Mouse (Mus musculus): Measurements from ENCODE around the gene Prdm2.

Prdm2 gene

DNA sequence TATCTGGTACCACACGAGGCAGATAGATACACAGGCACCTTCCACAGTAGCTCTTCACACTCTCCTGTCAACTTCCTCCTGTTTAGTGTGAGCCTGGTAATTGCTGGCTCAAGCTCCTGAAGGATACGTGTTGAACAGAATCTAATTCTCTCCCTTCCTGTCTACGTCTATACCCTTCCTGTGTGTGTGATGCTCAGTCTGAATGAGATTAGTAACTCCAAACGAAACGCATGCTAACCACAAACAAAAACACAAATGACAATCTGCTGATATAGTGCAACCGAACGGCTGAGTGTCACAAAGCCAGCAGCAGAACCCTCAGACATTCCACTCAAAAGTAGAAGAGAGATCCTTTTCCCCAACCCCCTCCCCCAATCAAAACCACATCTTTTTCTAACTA is 69.2 kb downstream of the Prdm2 start:
- no peak for TF ChIP-seq GATA4 (IDR thresholded peaks at IDR 0.05; ENCODE audit: insufficient replicate concordance, low read length)

DNA sequence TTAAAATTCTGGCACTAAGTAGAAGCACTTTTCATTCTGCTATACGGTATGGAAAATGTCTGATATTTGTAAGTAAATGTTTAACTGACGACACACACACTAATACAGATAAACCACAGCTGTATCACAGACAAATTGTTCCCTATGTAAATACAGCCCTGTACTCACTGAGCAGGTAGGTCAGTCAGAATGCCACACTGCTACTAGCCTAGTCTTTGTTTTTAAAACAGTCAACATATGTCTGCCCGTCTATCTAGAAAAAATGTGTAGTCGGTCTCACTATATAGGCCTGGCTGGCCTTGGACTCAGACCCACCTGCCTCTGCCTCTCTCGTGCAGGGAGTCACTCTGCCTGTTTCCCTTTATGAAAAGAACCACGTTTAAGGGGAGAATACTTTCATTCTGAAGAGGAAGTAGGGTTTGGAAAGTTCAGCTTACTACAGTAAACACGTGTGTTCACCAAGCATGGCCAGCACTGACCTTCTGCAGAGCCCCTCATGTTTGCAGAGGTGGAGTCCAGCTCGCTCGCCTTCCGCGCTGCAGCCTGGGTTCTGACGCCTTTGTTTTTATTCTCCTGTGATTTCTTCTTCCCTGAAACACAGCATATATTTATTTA is 71.0 kb downstream of the Prdm2 start:
- no peak for TF ChIP-seq GATA4 (IDR thresholded peaks at IDR 0.05; ENCODE audit: insufficient replicate concordance, low read length)

DNA sequence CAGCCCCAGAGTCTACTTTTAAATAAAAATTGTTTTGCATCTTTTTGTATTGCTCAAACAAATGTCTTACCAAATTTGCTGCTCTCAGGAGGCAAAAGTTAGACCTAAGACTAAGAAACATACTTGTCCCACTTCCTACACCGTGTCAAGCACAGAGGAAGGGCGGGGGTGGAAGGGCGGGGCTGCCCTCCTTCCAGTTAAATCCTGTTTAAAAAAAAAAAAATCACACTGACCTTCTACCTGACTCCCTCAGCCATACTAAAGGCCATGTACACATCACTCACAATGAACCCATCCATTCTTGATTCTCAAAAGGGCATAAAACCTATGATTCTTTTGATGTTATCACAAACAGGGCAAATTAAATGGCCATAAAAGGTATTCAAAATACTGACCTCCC is 71.9 kb downstream of the Prdm2 start:
- no peak for TF ChIP-seq GATA4 (IDR thresholded peaks at IDR 0.05; ENCODE audit: insufficient replicate concordance, low read length)

DNA sequence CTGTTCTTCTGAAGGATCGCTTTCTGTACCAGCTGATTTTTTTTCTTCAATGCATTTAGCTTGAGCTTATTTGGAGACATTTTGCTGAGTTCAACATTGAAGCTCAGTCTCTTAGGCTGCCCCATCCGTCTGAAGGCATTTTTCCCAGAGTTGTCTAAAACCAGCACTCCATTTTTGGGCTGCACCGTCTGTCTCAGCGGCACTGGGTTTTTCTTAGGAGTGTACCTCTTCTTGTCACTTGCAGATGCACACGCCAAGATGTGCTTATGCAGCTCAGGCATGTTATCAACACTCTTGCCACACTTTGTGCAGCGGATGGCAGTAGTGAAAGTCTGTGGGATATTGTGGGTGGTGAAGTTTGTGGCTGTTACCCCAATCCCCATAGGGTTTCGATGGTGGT is 80.4 kb downstream of the Prdm2 start:
- no peak for TF ChIP-seq GATA4 (IDR thresholded peaks at IDR 0.05; ENCODE audit: insufficient replicate concordance, low read length)

DNA sequence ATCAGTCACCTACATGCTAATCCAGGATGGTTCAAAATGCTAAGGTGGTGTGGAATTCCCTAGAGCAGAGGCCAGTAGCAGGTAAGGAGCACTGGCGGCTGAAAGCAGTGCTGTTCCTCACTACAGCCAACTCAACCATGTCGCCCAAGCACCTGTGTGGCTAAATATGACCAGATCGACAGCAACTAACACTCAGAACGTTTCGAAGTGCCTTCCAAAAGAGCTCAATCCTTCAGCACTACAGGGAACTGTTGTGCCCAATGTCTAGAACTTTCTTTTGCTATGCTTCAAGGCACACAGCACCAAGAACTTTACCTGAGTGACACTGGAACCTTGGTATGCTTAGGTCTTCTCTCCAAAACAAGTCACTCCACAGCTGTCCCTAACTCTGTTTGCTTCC is 82.4 kb downstream of the Prdm2 start:
- no peak for TF ChIP-seq GATA4 (IDR thresholded peaks at IDR 0.05; ENCODE audit: insufficient replicate concordance, low read length)

DNA sequence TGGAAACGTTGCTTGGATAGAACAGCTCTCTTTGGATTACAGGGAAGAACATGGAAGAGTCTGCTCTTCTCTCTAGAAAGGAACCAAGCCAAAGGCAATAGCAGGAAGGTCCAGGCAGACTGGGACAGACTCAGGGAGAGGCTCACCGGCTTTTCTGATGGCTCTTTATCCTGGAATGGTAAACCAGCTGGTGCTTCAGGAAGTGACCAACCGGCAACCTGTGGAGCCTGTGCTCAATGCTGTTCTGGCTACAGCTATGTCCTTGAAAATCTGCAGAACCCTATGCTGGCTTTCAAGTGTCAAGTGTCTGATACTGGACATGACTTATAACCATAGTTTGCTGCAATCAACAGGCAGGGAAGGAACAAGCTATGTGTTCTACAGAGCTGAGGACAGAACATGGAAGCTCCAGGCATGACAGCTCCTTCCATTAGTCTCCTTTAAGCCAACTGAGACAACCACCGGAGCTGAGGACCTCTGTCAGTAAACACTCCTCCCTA is 83.5 kb downstream of the Prdm2 start:
- no peak for TF ChIP-seq GATA4 (IDR thresholded peaks at IDR 0.05; ENCODE audit: insufficient replicate concordance, low read length)

DNA sequence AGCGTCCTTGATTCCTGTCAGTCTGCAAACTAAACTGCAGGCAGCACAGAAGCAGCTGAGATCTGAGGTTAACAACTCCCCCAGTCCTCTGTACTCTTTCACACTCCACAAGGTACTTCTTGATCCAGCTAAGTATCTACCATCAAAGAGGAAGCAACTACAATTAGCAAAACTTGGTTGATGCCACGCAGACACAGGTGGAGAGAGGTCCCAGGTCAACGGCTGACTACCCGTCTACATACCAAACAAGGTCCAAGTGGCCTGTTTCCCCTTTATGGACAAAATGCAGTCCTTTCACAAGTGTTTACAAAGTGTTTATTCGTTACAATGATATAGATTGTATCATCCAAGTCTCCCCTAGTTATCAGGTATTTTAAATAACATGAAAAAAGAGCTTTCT is 85.6 kb downstream of the Prdm2 start:
- no peak for TF ChIP-seq GATA4 (IDR thresholded peaks at IDR 0.05; ENCODE audit: insufficient replicate concordance, low read length)

DNA sequence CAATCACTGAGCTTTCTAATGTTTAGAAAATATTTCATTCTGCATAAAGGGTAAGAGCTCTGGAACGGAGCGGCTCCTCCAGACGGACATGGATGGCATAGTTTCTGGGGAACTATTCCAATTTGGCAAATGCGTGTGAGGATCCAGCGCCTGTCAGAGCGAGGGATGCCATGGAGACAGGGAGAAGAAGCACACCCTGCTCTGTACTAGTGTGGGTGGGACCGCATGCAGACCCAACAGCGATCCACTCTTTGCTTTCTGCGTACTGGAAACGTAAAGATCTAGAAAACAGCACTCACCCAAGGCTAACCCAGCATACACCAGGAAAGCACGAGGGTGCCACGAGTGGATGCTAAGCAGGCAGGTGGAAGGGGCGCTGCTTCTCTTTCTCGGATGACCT is 86.3 kb downstream of the Prdm2 start:
- TF ChIP-seq GATA4 (IDR thresholded peaks at IDR 0.05; ENCODE audit: insufficient replicate concordance, low read length), result no peak

DNA sequence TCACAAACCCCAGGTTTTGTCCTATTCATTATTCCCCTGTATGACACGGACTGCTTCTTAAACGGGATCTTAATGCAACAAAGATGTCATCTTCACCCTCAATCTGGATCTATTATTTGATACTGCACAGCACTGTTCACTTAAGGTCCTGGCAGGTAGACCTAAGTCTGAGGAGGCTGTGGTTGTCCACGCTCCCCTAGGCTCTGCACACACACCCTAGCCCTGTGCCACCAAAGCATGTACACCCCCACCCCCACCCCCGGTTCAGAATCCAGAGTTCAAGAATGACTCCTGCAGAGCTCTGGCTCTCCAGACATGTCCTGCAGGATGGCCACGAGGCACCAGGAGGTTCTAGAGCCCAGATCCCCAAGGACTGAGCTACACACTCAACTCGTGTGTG is 87.5 kb downstream of the Prdm2 start:
- no peak for TF ChIP-seq GATA4 (IDR thresholded peaks at IDR 0.05; ENCODE audit: insufficient replicate concordance, low read length)

DNA sequence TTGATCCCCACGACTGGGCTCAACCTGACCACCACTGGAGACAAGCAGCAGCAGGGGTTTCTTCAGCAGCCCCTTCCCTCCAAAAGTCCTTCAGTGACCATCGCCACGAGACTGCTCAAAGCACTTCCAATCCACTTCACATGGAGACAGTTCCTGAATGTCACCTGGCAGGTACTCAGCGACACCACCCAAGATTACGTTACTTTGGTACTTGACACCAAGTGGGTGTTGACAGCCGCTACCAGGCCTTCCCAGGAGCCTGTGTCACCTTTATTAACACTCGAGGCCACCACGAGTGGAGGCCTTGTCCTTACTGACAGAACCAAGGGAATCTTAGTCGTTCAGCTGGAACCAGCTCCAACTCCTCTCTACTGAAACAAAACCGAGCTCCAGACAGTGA is 89.8 kb downstream of the Prdm2 start:
- no peak for TF ChIP-seq GATA4 (IDR thresholded peaks at IDR 0.05; ENCODE audit: insufficient replicate concordance, low read length)

DNA sequence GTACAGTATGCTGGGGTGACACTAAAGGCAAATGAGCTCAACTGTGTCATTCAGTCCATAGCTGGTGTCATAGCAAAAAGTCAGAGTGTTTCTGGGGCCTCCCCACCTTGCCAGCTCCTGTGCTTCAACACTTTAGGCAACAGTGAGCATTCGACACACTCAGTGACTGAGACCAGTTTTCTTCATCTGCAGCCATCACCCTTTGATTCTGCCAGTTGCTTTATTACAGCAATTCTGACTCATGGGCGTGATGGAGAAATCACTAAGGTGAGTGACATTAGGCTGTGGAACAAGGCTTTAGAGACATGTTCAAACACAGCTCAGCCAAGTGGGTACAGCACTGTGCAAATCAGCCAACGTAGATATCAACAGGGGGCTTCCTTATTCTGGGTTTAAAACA is 91.6 kb downstream of the Prdm2 start:
- TF ChIP-seq GATA4 (IDR thresholded peaks at IDR 0.05; ENCODE audit: insufficient replicate concordance, low read length), result no peak

DNA sequence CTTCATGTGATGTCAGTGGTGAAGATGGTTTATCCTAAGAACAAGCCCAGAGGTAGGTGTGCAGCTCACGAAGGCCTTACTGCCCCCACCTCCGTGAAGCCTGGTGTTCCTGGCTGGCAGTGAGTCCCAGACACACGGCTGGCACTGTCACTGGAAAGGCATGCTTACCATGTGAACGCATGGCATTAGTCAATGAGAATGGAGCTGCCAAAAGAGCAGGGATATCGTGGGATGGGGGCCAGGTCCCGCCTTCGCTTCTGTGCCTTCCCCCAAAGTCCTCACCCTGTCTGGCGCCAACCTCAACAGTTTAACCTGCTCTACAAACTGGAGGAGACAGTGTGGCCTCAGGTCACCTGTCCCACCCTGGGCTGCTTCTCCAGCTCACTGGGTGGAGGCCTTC is 92.8 kb downstream of the Prdm2 start:
- no peak for TF ChIP-seq GATA4 (IDR thresholded peaks at IDR 0.05; ENCODE audit: insufficient replicate concordance, low read length)

DNA sequence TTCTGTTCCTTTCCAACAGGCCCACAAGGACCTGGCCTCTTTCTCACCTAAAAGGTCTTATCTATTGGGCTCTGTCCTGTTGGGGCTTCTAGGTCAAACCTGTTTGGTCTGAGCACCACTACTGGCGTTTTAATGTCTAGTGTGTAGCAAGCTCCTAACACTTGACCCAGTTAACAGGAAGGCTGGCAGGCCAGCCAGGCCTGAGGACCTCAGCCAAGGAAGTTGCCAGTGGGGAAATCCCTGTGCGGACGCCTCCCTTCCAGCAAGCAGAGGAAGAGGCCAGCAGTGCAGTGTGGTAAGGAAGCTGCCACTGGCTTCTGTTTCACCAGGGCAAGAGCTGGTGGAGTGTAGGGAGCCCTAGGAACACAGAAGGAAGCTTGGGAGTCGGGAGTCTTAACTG is 94.0 kb downstream of the Prdm2 start:
- no peak for TF ChIP-seq GATA4 (IDR thresholded peaks at IDR 0.05; ENCODE audit: insufficient replicate concordance, low read length)

DNA sequence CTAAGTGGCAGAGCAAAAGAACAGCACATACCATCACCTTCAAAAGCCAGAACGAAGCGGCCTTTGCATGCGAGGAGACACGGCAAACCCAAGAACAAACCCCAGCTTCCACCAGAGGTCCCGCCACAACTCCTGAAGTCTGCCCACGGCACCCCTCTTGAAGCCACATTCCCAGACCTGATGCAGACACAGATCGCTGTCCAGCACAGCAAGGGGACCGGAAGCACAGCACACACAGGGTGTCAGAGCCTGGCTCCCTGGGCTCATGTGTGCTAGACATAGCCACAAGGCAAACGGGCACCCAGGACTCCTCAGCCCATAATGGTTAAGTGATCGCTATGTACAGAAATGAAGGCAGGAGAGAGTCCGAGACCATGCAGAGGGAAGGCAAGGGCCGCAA is 96.9 kb downstream of the Prdm2 start:
- no peak for TF ChIP-seq GATA4 (IDR thresholded peaks at IDR 0.05; ENCODE audit: insufficient replicate concordance, low read length)

DNA sequence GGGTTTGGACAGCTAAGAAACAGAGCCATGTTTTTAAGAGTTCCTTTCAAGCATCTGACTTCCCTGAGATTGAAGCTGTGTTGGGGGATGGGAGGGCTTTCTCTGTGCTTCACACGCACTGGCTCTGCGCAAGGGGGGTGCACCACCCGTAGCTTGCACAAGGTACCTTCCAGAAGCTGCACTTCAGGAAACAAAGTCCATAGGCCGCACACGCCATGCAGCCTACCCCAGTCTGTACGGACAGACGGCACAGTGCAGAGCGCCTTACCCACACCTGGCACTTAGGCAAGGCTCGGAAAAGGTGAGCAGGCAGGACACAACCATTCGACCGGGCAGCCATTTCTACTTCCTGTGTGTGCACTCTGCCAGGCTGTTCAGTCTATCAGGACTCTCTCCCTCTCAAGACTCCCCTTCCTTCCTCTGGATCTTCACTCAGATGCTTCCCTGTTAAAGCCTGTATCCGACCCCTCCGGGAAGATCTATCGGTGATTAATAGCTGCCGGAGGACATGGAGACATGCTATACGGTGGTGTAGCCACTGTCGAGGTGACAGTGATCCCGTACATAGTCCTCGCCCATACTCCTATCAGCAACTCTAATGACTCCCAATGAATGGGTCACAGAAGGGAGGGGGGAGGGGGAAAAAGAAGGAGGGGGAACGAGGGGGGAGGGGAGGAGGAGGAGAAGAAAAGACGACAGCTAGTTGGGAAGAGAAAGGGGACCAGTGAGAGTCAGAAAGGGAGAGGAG is 98.4 kb downstream of the Prdm2 start:
- no peak for TF ChIP-seq GATA4 (IDR thresholded peaks at IDR 0.05; ENCODE audit: insufficient replicate concordance, low read length)

DNA sequence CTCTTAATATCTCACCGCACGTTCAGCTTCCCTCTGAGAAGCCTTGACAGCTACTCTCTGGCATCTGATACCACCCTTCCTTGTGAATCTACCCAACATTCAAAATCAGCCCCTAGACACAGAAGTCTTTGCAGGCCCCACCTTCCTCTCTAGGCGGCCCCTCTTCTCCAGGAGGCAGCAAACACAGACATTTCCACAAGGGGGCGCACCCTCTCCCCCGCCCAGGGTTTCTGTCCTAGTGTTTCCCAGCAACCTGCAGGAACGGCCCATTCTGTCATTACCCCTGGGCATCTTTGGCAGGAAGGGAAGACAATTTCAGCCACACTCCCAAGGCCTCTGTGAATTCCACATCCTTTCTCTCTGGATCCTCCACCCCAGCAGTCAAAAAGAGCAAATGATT is 99.8 kb downstream of the Prdm2 start:
- no peak for TF ChIP-seq GATA4 (IDR thresholded peaks at IDR 0.05; ENCODE audit: insufficient replicate concordance, low read length)

DNA sequence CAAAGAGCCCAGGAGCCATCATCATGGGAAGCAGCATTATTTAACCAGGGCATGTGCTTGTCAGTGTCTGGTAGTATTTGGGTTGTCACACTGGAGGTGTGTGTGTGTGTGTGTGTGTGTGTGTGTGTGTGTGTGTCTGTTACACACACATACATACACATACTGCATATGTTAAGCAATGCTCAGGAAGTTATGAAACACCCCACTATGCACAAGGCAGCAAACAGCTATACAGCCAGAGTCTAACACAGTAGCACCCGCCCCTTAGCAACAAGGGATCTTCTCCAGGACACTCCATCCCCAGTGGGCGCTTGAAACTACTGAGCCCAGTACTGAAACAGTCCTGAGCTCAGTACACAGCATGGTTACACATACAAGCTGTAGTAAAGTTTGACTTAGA is 100.4 kb downstream of the Prdm2 start:
- TF ChIP-seq GATA4 (IDR thresholded peaks at IDR 0.05; ENCODE audit: insufficient replicate concordance, low read length), result no peak

Data from liver, adult (tissue).